Mouse (Mus musculus) Patski (cell line): ENCODE results near the gene Vmn1r234. TPM values are rescaled to one million over a fixed set of nuclear protein-coding genes. Genes with fewer than 3 reads are reported as not detected.
"Not testable (repeated sequence)": the region's sequence is repeated elsewhere in the genome, so short reads cannot be mapped to it uniquely, and the experiment has no call there.

Experiments used
- ATAC-seq: fragments of 100-300 bp; one replicate; pipeline ENCODE4 v1.8.0; 2021
- CTCF ChIA-PET: fragments of 350-600 bp; sonication (Branson Sonifier 250); formaldehyde crosslinking; loops from one replicate; lab custom pipeline; 2022; ENCODE audit warnings: inconsistent platforms; lab: Charles Lee
- POLR2A ChIA-PET: fragments of 350-600 bp; sonication (Branson Sonifier 250); formaldehyde crosslinking; loops from one replicate; lab custom pipeline; 2022; ENCODE audit warnings: antibody characterized with exemption, inconsistent platforms; lab: Charles Lee
- DNase-seq: peaks from one replicate; pipeline ENCODE4 v3.0.0-alpha.2; 2011; ENCODE audit warnings: low read depth, low spot score
- H3K27me3 ChIP-seq: fragments of 371-371 bp; one replicate; pipeline ENCODE4 v1.5.1; 2021
- CTCF ChIP-seq: fragments of 100-300 bp; IDR thresholded peaks from one replicate; pipeline ENCODE4 v1.5.1; 2021
- in situ Hi-C: fragments of 300-500 bp; cut with MboI; formaldehyde crosslinking; loops from 3 replicates; pipeline ENCODE4 v1.11.1; 2018; ENCODE audit warnings: low pct_unique_long_range_greater_than_20kb, mixed read lengths
- polyA plus RNA-seq: library from polyadenylated mRNA; unstranded; gene quantifications from one replicate; pipeline ENCODE4 v1.2.3, GENCODE M21; 2021

Vmn1r234 gene
- not detected for polyA plus RNA-seq

- H3K27me3 ChIP-seq, result peaks cover 37% of the 10 kb centered on the region
- ChIA-PET POLR2A (no interaction called here), CTCF (no interaction called here)
- in situ Hi-C loops, result no loop called here
- TF ChIP-seq CTCF, result no peak
- DNase-seq (no peak), ATAC-seq (no peak)
Observed at GRCm38 (mm10) chr17:21225787-21226186, at the start of gene Vmn1r234. Gene Vmn1r234 (plus strand): TSS chr17:21226087.

GRCm38 (mm10) chr17:21211081-21211480, 14.8 kb upstream of the Vmn1r234 start:
- CTCF ChIA-PET, DNase-seq, ATAC-seq, H3K27me3 ChIP-seq, POLR2A ChIA-PET: not testable (repeated sequence)
- in situ Hi-C loops, result loop anchor here (25.0 kb wide), 1 partner anchor 826 kb away; no protein-coding TSS in a partner anchor

GRCm38 (mm10) chr17:21231654-21232053, 5.8 kb downstream of the Vmn1r234 start:
- in situ Hi-C loops, result loop anchor here (5.0 kb wide), 1 partner anchor 144 kb away; no protein-coding TSS in a partner anchor
- TF ChIP-seq CTCF, result peak; percentile 79
- H3K27me3 ChIP-seq, result peaks cover 30% of the 10 kb centered on the region
- no peak for DNase-seq
- ATAC-seq, result peak; percentile 80
- ChIA-PET CTCF (interaction anchor here (0.6 to 1.2 kb wide), 6 partner anchors 24 to 303 kb away, joined by 3 to 6 read pairs (median 3); partner anchors contain the start of genes Zfp52 and Zfp54), POLR2A (no interaction called here)

- H3K27me3 ChIP-seq, result peaks cover 52% of the 10 kb centered on the region
- in situ Hi-C loops, result no loop called here
- DNase-seq (no peak), ATAC-seq (no peak)
- ChIA-PET CTCF (interaction anchor here (1.2 kb wide), 2 partner anchors 9 to 15 kb away, joined by 3 read pairs; no protein-coding TSS in a partner anchor), POLR2A (no interaction called here)
- no peak for TF ChIP-seq CTCF
Observed at GRCm38 (mm10) chr17:21256111-21256510, 30.2 kb downstream of the Vmn1r234 start, which contains the start of gene Vmn1r235. Gene Vmn1r235 (plus strand): TSS chr17:21256411.

- ChIA-PET CTCF (interaction anchor here (0.7 to 3.8 kb wide), 16 partner anchors 8 to 344 kb away, joined by 3 to 32 read pairs (median 4); partner anchors contain the start of genes Vmn1r235, Zfp52 and Zfp54), POLR2A (interaction anchor here (0.8 kb wide), 1 partner anchor 111 kb away, joined by 3 read pairs; no protein-coding TSS in a partner anchor)
- ATAC-seq, result peak; percentile 70
- in situ Hi-C loops, result loop anchor here (5.0 kb wide), 1 partner anchor 245 kb away; no protein-coding TSS in a partner anchor
- peak; percentile 83 for TF ChIP-seq CTCF
- H3K27me3 ChIP-seq, result peaks cover 36% of the 10 kb centered on the region
- DNase-seq, result peak; percentile 20
Observed at GRCm38 (mm10) chr17:21272103-21272502, 46.2 kb downstream of the Vmn1r234 start.

GRCm38 (mm10) chr17:21282642-21283041, 56.8 kb downstream of the Vmn1r234 start, which contains the start of gene Vmn1r236:
Gene Vmn1r236 (plus strand): TSS chr17:21282942.
- DNase-seq, result no peak
- ATAC-seq, result no peak
- ChIA-PET CTCF (interaction anchor here (1.6 to 2.3 kb wide), 2 partner anchors 9 to 14 kb away, joined by 3 to 6 read pairs; no protein-coding TSS in a partner anchor), POLR2A (no interaction called here)
- peaks cover 9% of the 10 kb centered on the region for H3K27me3 ChIP-seq
- in situ Hi-C loops, result no loop called here
- TF ChIP-seq CTCF, result no peak

GRCm38 (mm10) chr17:21284395-21284794, 58.5 kb downstream of the Vmn1r234 start:
- POLR2A ChIA-PET, result no interaction called here
- no peak for ATAC-seq
- in situ Hi-C loops, result no loop called here
- peaks cover 11% of the 10 kb centered on the region for H3K27me3 ChIP-seq
- no peak for DNase-seq
- no peak for TF ChIP-seq CTCF
- CTCF ChIA-PET, result no interaction called here

Other genes with a start within 250 kb of the Vmn1r234 start
- gene Vmn1r233, start 229.6 kb upstream of the Vmn1r234 start, polyA plus RNA-seq, result not detected
- gene Zfp160, start 217.2 kb upstream of the Vmn1r234 start, polyA plus RNA-seq, result 22.2 TPM
- not detected for gene Vmn1r235, start 30.3 kb downstream of the Vmn1r234 start, polyA plus RNA-seq
- gene Vmn1r236, start 56.9 kb downstream of the Vmn1r234 start, polyA plus RNA-seq, result not detected
- not detected for gene Vmn1r237, start 85.8 kb downstream of the Vmn1r234 start, polyA plus RNA-seq
- gene Zfp677, start 157.7 kb downstream of the Vmn1r234 start, polyA plus RNA-seq, result 9.4 TPM
- gene Zfp54, start 197.1 kb downstream of the Vmn1r234 start, polyA plus RNA-seq, result 5.1 TPM
- 12.0 TPM for gene Zfp51, start 224.3 kb downstream of the Vmn1r234 start, polyA plus RNA-seq